Mouse (Mus musculus): ENCODE data around the gene Pigk. TPM values are rescaled to one million over a fixed set of nuclear protein-coding genes. Genes with fewer than 3 reads are reported as not detected.
"Not testable (repeated sequence)": the region's sequence is repeated elsewhere in the genome, so short reads cannot be mapped to it uniquely, and the experiment has no call there.

Gene Pigk
- total RNA-seq, 2 experiments from 2014 or later = 47.8 to 63.0 TPM

- no peak for DNase-seq (ENCODE audit: low spot score in 2 of 2)
Measured at GRCm38 (mm10) chr3:152763139-152763882, 49.4 kb downstream of the Pigk start.

- no peak for DNase-seq (ENCODE audit: low spot score in 2 of 2)
Measured at GRCm38 (mm10) chr3:152764516-152765312, 50.8 kb downstream of the Pigk start.

GRCm38 (mm10) chr3:152767485-152767884, 53.6 kb downstream of the Pigk start:
- DNase-seq (ENCODE audit: low spot score in 2 of 2) = no peak

- no peak for DNase-seq (ENCODE audit: low spot score in 2 of 2)
Measured at GRCm38 (mm10) chr3:152770056-152770455, 56.2 kb downstream of the Pigk start.

- no peak for DNase-seq (ENCODE audit: low spot score in 2 of 2)
Measured at GRCm38 (mm10) chr3:152776363-152776762, 62.5 kb downstream of the Pigk start.

- DNase-seq (ENCODE audit: low spot score in 2 of 2) = no peak
Measured at GRCm38 (mm10) chr3:152776872-152777540, 63.1 kb downstream of the Pigk start.

- no peak for DNase-seq (ENCODE audit: low spot score in 2 of 2)
Measured at GRCm38 (mm10) chr3:152779819-152780218, 65.9 kb downstream of the Pigk start.

GRCm38 (mm10) chr3:152783792-152784191, 69.9 kb downstream of the Pigk start:
- peak; percentile 53 to 88 for DNase-seq (ENCODE audit: low spot score in 2 of 2)

GRCm38 (mm10) chr3:152784353-152784752, 70.5 kb downstream of the Pigk start:
- DNase-seq (ENCODE audit: low spot score in 2 of 2) = not testable (repeated sequence)

GRCm38 (mm10) chr3:152788301-152788953, 74.5 kb downstream of the Pigk start:
- DNase-seq (ENCODE audit: low spot score in 2 of 2) = not testable (repeated sequence)

GRCm38 (mm10) chr3:152792601-152793000, 78.7 kb downstream of the Pigk start:
- DNase-seq (ENCODE audit: low spot score in 2 of 2) = no peak

GRCm38 (mm10) chr3:152793006-152793405, 79.1 kb downstream of the Pigk start:
- DNase-seq (ENCODE audit: low spot score in 2 of 2) = no peak

GRCm38 (mm10) chr3:152796216-152796615, 82.3 kb downstream of the Pigk start:
- no peak for DNase-seq (ENCODE audit: low spot score in 2 of 2)

- DNase-seq (ENCODE audit: low spot score in 2 of 2) = no peak
Measured at GRCm38 (mm10) chr3:152797354-152797753, 83.5 kb downstream of the Pigk start.

- peak in 1 of 2 experiments; percentile 27 for DNase-seq (ENCODE audit: low spot score in 2 of 2)
Measured at GRCm38 (mm10) chr3:152799738-152800431, 86.0 kb downstream of the Pigk start.

- DNase-seq (ENCODE audit: low spot score in 2 of 2) = no peak
Measured at GRCm38 (mm10) chr3:152813905-152814304, 100.0 kb downstream of the Pigk start.

GRCm38 (mm10) chr3:152815110-152815509, 101.2 kb downstream of the Pigk start:
- DNase-seq (ENCODE audit: low spot score in 2 of 2) = no peak

GRCm38 (mm10) chr3:152820406-152820805, 106.5 kb downstream of the Pigk start:
- DNase-seq (ENCODE audit: low spot score in 2 of 2) = no peak

- no peak for DNase-seq (ENCODE audit: low spot score in 2 of 2)
Measured at GRCm38 (mm10) chr3:152821202-152821601, 107.3 kb downstream of the Pigk start.

- no peak for DNase-seq (ENCODE audit: low spot score in 2 of 2)
Measured at GRCm38 (mm10) chr3:152831377-152831776, 117.5 kb downstream of the Pigk start.

GRCm38 (mm10) chr3:152831974-152832373, 118.1 kb downstream of the Pigk start:
- no peak for DNase-seq (ENCODE audit: low spot score in 2 of 2)

Data from left cerebral cortex, adult 18-20 months (tissue).